Mouse (Mus musculus) ovary, postnatal 14 days (tissue): ENCODE data around the gene Phtf2.
"Not testable (repeated sequence)": the region's sequence is repeated elsewhere in the genome, so short reads cannot be mapped to it uniquely, and the experiment has no call there.

Experiments
- DNase-seq: peaks from one replicate; pipeline ENCODE4 v3.0.0; 2022; ENCODE audit warnings: low spot score

Phtf2 gene

GRCm38 (mm10) chr5:20864216-20864969 lies 17.5 kb downstream of the Phtf2 start:
- no peak for DNase-seq

DNA sequence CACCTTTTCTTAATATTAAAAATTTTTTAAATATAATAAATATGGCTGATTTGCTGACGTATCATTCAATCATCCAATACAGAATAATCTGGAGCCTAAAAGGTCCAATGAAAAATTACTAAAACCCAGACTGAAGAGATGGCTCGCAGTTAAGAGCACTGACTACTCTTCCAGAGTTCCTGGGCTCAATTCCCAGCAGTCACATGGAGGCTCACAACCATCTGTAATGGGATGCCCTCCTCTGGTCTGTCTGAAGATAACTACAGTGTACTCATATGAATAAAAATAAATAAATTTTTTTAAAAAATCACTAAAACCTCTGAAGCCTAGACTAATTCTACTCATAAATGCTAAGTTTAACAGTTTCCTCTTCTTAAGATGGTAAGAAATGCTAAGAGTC lies 20.0 kb downstream of the Phtf2 start:
- DNase-seq = no peak

- DNase-seq = no peak
Observed at GRCm38 (mm10) chr5:20860565-20860964, 21.4 kb downstream of the Phtf2 start.

DNA sequence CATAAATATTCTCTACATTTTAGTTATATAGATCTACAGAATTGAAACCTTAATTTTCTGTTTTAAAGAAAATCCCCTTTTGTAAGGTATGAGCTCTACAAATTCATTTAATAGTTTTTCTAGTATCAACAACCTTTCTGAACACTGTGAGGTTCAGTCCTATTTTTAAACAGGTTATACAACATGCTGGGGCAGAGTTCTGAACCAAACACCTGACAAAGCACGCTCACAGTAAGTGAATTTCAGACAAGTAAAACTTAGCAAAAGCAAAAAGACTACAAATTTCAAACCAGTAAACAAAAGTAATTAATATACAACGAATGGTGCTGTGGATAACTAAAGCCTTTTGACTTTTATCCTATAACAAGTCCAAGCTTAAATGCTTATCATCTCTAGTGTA lies 23.5 kb downstream of the Phtf2 start:
- DNase-seq = no peak

- DNase-seq = no peak
Observed at GRCm38 (mm10) chr5:20855066-20855465, 26.9 kb downstream of the Phtf2 start.

DNA sequence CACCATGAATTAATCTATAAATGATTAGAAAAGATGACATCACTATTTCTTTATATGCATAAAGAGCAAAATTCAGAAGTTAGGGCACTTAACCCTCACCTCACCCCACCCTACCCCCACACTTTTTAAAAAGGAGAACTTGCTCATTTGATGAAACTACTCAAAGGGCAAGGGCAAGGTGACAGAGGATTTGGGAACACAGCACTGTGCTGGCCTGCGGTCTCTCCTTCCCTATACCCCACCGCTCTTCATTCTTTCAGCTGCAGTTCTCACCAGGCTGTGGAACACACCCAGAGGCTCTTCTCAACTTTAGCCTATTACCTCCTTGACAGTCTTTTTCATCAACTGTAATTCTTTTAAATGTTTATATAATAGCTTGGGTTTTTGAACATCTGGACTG lies 34.9 kb downstream of the Phtf2 start:
- no peak for DNase-seq

GRCm38 (mm10) chr5:20843816-20844215 lies 38.1 kb downstream of the Phtf2 start:
- no peak for DNase-seq

GRCm38 (mm10) chr5:20843405-20843804 lies 38.5 kb downstream of the Phtf2 start:
- DNase-seq = no peak

GRCm38 (mm10) chr5:20837082-20837481 lies 44.8 kb downstream of the Phtf2 start:
- no peak for DNase-seq

DNA sequence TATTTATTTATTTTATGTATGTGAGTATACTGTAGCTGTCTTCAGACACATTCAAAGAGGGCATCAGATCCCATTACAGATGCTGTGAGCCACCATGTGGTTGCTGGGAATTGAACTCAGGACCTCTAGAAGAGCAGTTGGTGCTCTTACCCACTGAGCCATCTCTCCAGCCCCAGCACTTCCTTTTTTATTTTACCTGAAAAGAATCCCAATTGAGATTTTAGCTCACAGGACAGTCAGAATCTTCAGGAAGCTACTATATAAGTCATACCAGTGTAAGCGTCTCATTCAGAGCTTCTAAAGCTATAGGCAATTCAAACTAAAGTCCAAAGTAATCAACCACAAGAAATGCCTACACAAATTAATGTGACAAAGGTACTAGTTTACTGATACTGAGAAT lies 47.5 kb downstream of the Phtf2 start:
- no peak for DNase-seq

- no peak for DNase-seq
Observed at GRCm38 (mm10) chr5:20831433-20831832, 50.5 kb downstream of the Phtf2 start.

DNA sequence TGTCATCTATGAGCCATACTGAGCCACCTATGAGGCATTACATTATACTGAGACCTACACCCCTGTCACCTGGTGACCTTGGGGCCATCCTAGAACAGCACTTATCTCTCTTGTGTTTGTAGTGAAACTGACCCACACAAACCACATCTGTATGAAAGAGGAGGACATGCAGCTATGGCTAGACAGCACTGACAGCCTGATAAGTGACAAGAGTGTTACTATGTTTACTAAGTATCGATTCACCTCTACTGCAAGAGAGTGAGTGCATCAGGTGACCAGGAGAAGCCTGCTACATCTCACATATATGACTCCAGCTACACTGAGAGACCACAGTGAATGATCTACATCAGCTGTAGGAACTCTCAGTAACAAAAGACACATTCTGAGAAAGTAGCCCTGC lies 51.2 kb downstream of the Phtf2 start:
- DNase-seq = no peak

GRCm38 (mm10) chr5:20821647-20822046 lies 60.3 kb downstream of the Phtf2 start:
- DNase-seq = no peak

- DNase-seq = no peak
Observed at GRCm38 (mm10) chr5:20821122-20821521, 60.8 kb downstream of the Phtf2 start.

- DNase-seq = no peak
Observed at GRCm38 (mm10) chr5:20815094-20815493, 66.8 kb downstream of the Phtf2 start.

- DNase-seq = no peak
Observed at GRCm38 (mm10) chr5:20810449-20810848, 71.5 kb downstream of the Phtf2 start.

- DNase-seq = no peak
Observed at GRCm38 (mm10) chr5:20795932-20796331, 86.0 kb downstream of the Phtf2 start.

DNA sequence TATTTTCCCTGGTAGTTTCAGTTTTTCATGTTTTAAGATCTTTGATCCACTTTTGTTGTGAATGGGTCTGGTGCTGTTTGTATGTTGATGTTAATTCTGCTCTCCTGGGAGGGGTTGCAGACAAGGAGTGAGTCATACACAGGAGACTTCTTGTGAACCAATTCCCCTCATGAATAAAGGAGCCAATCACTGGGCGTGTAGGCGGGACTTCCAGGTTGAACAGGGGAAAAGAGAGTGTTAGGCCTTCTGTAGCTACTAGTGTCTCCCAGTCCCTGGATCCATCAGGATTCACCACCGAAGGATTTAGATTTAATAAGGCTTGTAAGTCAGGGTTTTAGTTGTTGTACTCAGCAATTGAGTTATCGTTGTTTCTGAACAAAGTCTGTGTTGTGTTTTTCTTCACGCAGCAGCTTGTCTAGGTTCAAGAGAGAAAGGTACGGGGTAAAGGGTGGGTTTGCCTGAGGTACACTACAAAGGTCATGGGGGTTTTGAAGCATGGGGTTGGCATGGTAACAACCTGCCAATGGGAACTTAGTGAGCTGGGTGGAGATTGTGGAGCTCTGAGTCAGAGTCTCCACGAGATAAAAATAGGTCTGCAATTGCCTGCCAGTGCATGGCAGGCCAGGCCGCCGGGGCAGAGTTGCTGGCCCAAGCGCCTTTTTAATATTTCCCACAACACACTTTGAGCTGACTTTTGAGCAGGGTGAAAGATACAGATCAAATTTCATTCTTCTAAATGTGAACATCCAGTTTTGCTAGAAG lies 90.0 kb downstream of the Phtf2 start:
- no peak for DNase-seq

GRCm38 (mm10) chr5:20786471-20786870 lies 95.5 kb downstream of the Phtf2 start:
- DNase-seq = not testable (repeated sequence)

GRCm38 (mm10) chr5:20781116-20781515 lies 100.8 kb downstream of the Phtf2 start:
- DNase-seq = no peak

DNA sequence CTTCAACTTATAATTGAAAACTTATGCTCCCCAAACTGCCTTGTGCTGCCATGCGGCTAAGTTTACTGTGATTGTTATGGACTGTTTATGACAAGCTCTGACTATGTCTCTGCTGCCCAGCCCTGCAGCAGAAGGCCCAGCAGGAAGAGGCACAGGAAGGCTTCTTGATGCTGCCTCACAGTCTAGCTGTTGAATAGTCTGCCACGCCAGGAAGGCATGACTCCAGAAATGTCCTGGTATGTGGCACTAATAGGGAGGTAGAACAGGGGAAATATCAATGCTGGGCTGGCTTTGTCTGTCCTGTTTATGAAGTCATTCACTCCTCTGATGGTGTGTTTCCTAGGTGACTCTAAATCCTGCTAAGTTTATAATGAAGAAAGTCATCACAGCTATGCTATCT lies 102.7 kb downstream of the Phtf2 start:
- DNase-seq = no peak

GRCm38 (mm10) chr5:20778274-20778984 lies 103.5 kb downstream of the Phtf2 start:
- no peak for DNase-seq

- DNase-seq = peak; percentile 18
Observed at GRCm38 (mm10) chr5:20773341-20773740, 108.6 kb downstream of the Phtf2 start.
